Mouse (Mus musculus) lung, adult 2 months (tissue): ENCODE measurements around the gene B230217C12Rik.

Experiments
- CTCF ChIP-seq: fragments of 200-500 bp; IDR thresholded peaks from 2 replicates; pipeline ENCODE4 v1.5.1; 2011; ENCODE audit warnings: mild to moderate bottlenecking, low read length, control low read depth; ENCODE audit not compliant: insufficient read depth
- POLR2A ChIP-seq: fragments of 200-500 bp; IDR thresholded peaks from 2 replicates; pipeline ENCODE4 v1.6.1; 2011; ENCODE audit warnings: low read depth, mild to moderate bottlenecking, control low read depth, low read length, borderline replicate concordance; ENCODE audit errors: extremely low read depth

DNA sequence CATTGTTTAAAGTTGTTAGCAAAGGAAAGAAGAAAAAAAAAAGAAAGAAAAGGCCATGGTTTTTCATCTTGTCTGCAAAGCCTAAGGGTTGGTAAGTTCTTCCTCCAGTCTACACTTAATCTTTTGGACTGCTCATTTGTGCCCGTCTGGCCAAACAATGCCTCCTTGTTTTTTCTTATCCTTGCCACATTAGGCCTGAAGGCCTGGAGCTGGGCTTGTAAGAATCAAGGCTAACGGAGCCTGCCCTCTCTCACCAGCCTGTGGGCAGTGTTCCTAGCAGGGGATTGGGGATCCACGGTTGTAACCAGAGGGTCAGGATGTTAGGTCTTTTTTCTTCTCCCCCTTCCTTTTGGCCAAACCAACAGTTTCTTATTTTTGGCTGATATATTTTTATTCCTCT, 29.6 kb upstream of the B230217C12Rik start:
- no peak for TF ChIP-seq CTCF
- no peak for TF ChIP-seq POLR2A
